Mouse (Mus musculus): ENCODE data around the gene Hamp2.
A peak's percentile ranks its signal among the peaks of the same experiment; 100 is the strongest.

Hamp2 gene

DNA sequence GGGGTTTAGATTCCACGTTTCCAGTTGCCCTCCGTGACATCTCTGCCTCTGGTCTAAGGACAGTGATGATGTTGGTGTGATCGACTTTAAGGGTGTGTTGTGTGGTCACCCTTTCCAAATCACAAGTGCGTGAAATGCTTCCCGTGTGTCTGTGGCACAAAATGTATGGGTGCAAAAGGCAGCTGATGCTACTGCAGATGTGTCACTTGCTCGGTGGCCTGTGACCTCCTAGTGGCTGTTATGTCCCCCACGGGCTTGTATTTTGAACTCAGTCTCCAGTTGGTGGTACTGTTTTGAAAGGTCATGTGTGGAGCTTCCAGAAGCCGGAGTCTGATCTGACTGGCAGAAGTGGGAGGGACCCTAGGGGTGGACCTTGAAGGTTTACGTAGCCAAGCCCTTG is 32.7 kb downstream of the Hamp2 start:
- DNase-seq (ENCODE audit: low spot score) = no peak

DNA sequence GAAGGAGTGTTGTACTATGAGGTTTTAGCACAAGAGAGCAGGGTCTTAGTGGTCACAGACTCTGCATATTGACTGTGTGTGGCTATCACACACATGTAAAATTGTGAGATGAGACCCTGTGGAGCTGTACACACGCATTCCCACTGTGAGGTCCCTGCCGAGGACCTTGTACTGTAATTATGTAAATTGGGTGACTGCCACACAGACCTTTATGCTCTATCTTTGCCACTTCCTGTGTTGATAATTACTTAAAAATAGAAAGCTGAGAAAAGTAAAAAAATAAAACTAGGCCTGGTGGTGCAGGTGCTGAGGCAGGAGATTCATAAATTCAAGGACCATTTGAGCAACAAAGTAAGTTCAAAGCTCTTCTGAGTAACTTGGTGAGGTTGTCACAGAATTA is 33.8 kb downstream of the Hamp2 start:
- DNase-seq (ENCODE audit: low spot score) = no peak

DNA sequence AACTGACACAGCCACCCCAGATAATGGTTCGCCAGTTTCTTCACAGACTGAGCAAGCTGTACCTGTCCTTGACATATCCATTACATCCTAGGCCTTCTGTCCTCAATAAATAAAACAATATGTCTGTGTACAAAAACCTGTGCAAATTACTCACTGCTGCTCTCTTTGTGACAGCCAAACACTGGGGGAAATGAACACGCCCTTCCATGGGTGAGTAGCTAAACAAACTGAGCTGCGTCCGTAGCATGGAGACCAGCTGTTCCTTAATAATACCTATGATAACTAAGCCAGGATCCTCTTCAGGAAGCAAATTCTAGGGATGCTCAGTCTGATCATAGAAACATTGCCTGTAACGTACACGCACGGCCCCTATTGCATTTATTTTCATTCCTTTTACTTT is 35.7 kb downstream of the Hamp2 start:
- DNase-seq (ENCODE audit: low spot score) = no peak

DNA sequence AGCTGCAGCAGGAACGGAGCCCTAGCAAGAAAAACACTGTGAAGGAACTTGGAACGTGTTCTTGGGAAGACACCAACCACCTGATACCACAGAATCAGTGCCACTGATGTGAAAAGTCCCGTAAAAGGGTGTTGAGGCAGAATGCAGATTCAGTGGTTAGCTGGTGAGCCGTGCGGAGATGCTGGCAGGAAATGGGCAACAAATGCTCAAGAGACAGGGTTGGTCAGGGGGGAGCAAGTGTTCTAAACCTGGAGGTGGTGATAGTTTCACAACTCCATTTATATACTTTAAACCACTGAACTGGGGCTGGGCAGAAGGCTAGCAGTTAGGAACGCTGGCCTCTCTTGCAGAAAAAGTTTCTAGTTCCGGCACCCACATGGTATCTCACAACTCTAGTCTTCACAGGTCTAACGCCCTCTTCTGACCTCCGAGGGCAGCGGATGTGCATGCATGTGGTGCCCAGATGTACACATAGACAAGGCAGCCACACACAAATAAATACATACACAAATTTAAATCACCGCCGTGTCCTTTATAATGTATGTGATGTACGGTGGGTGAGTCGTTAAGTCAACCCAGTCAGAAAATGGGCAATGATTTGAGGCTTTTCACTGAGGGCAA is 36.8 kb downstream of the Hamp2 start:
- DNase-seq (ENCODE audit: low spot score) = no peak

DNA sequence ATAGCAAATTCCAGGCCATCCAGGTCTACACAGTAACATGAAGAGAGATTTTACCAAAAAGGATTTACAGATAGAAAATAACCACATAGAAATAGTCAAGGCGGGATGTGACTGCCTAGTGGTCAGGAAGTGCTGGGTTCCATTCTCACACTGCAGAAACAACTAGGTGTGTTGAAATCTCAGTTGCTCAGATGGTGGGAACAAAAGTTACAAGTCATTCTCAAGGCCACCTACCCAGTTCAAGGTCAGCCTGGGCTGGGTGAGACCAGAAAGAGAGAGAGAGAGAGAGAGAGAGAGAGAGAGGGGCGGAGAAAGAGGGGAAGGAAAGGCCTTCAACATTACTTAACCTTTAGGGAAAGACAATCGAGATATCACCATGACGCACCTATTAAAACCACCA is 37.6 kb downstream of the Hamp2 start:
- no peak for DNase-seq (ENCODE audit: low spot score)

DNA sequence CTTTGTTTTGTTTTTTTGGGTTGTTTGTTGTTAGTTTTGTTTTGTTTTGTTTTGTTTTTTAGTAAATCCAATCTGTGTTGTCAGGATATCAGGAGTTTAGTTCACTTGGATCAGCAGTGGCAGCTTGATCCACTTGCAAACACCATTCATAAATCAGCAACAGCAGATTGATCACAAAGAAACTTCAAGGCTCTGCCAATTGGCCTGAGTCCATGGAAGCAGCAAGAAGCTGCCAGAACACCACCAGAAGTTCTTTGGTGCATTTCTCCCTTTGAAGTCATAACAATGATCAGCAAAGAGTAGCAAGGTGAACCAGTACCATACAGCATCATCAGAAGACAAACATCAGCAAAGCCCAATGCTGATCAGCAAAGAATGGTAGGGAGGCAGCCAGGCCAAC is 40.4 kb downstream of the Hamp2 start:
- no peak for DNase-seq (ENCODE audit: low spot score)

DNA sequence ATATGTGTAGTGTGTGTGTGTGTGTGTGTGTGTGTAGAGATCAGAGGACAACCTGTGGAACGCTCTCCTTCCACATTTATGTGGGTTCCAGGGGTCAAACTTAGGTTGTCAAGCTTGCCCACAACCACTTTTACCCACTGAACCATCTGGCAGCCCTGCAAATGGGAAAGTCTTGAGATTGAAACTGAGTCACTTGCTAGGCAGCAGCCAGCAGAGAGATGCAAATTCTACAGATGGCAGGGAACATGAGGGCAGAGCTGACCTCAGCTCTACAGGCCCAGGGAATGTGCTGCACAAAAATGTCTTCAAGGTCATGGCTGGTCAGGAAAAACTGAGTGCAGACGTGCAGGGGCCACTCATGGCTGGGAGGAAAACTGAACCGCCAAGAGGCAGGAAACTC is 43.1 kb downstream of the Hamp2 start:
- no peak for DNase-seq (ENCODE audit: low spot score)

DNA sequence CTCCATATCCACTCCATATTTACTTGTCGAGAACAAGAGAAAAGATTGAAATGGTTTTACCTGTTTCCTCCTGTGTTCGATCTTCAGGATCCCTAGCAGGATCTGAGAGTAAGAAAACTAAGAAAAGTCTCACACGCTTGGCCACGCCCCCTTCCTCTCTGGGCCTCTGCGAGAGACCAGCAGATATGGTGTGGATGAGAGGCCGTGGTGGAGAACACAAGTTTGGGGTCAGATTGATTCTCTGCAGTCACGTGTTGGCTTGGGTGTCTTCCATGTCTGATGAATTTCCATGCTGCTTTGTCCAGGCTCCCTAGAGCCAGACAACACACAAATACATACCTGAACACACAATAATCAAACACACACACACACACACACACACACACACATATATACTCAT is 44.3 kb downstream of the Hamp2 start, which contains the start of gene Cd22:
TSS of gene Cd22 (minus strand) at position 167 of the 400 bp plus-strand sequence.
- DNase-seq (ENCODE audit: low spot score) = no peak

DNA sequence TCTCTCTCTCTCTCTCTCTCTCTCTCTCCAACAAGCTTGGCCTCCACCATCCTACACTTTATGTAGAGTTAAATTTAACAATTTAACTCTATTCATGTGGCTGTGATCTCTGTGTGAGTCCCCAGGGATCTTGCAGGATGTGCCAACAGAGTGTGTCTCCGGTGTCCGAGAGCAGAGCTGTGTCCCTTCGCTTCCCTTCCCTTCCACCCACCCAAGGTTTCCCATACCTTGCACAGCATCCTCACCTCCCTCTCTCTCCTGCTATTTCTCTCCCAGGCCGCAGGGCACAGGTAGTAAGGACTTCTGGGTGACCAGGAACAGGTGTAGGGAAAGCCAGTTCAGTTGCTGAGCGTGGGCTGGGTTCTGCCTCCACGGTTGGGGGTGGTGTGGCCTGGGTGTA is 45.5 kb downstream of the Hamp2 start:
- no peak for DNase-seq (ENCODE audit: low spot score)

DNA sequence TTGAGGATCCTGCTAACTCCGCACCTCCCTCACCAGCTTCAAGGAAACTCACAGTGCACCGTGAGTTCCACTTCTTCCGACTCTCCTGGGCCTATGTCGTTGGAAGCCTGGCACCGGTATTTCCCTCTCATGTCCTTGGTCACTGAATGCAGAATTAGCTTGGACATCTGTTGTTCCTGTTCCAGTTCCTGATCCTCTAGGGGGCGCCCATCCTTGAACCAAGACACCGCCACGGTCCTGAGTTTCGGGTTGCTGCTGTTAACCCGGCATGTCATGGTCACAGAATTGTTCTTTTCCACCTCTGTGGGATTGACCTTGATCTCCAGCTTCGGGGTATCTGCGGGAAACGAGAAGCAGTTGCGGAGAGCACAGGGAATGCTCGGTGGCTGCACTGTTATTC is 51.4 kb downstream of the Hamp2 start:
- peak; percentile 42 for DNase-seq (ENCODE audit: low spot score)

Measured in yolk sac, embryonic 10.5 days (tissue).